Mouse (Mus musculus): ENCODE measurements around the gene Phactr3.
"Not testable (repeated sequence)": the region's sequence is repeated elsewhere in the genome, so short reads cannot be mapped to it uniquely, and the experiment has no call there.

Phactr3 gene

GRCm38 (mm10) chr2:178326750-178327465 is 208.1 kb downstream of the Phactr3 start:
- DNase-seq (ENCODE audit: low spot score in 2 of 2), result no peak

- no peak for DNase-seq (ENCODE audit: low spot score in 2 of 2)
These were observed 208.8 kb downstream of the Phactr3 start for GRCm38 (mm10) chr2:178327466-178328040.

GRCm38 (mm10) chr2:178329551-178329950 is 210.8 kb downstream of the Phactr3 start:
- DNase-seq (ENCODE audit: low spot score in 2 of 2), result no peak

GRCm38 (mm10) chr2:178329986-178330385 is 211.2 kb downstream of the Phactr3 start:
- DNase-seq (ENCODE audit: low spot score in 2 of 2), result no peak

- DNase-seq (ENCODE audit: low spot score in 2 of 2), result no peak
These were observed 219.1 kb downstream of the Phactr3 start for GRCm38 (mm10) chr2:178337878-178338277.

- no peak for DNase-seq (ENCODE audit: low spot score in 2 of 2)
These were observed 220.3 kb downstream of the Phactr3 start for GRCm38 (mm10) chr2:178339044-178339443.

GRCm38 (mm10) chr2:178342105-178342504 is 223.3 kb downstream of the Phactr3 start:
- not testable (repeated sequence) for DNase-seq (ENCODE audit: low spot score in 2 of 2)

GRCm38 (mm10) chr2:178342597-178342996 is 223.8 kb downstream of the Phactr3 start:
- no peak for DNase-seq (ENCODE audit: low spot score in 2 of 2)

All from spleen, postnatal 10 days (tissue).